ENCODE assay signal across 8 mouse cellular contexts in genomic region chr15:80945851-80946250, GRCm38 (mm10). TPM values are rescaled to one million over a fixed set of nuclear protein-coding genes. Genes with fewer than 3 reads are reported as not detected.
DNase-seq lines count a peak whose midpoint lies in the region; ATAC-seq and TF ChIP-seq lines count a peak whose summit lies in the region.

No protein-coding gene starts in this region.

- H3K27ac ChIP-seq in heart, adult 2 months, result no peak overlapping the region

- CTCF ChIA-PET in Patski (lab: Charles Lee), result no interaction called here

- DNase-seq in heart, adult 2 months, result no peak
- no peak for DNase-seq in heart, adult 11 months
- DNase-seq in 416B (ENCODE audit: low read depth), result peak; percentile 77
- DNase-seq in Patski (ENCODE audit: low read depth, low spot score), result no peak
- peak; percentile 49 for DNase-seq in kidney, adult 9 months
- peak; percentile 45 for DNase-seq in skeletal muscle tissue, adult 2 months (ENCODE audit: low read depth, low spot score)
- DNase-seq in gastrocnemius, postnatal 14 days, result no peak
- DNase-seq in ovary, postnatal 10 days (ENCODE audit: low spot score), result no peak

- intact Hi-C loops in heart, adult 2 months (cut with DNase I), result loop anchor here (5.0 to 10.0 kb wide), 2 partner anchors 149 to 681 kb away; partner anchors contain the start of gene Rps19bp1
- intact Hi-C loops in gastrocnemius, postnatal 14 days (cut with DNase I; ENCODE audit: low total_unique reads), result no loop called here

- in situ Hi-C loops in Patski (cut with MboI; ENCODE audit: low pct_unique_long_range_greater_than_20kb), result loop anchor here (5.0 to 25.0 kb wide), 2 partner anchors 239 to 684 kb away; partner anchors contain the start of genes Atf4 and Rps19bp1

- TF ChIP-seq POLR2A in heart, adult 2 months (IDR thresholded peaks at IDR 0.05; ENCODE audit: insufficient read depth, low read depth, low read length), result no peak

- ATAC-seq in Patski, result no peak

- POLR2A ChIA-PET in Patski (lab: Charles Lee), result no interaction called here

- TF ChIP-seq CTCF in heart, adult 2 months (IDR thresholded peaks at IDR 0.05), result peak; percentile 64
- TF ChIP-seq CTCF in Patski (IDR thresholded peaks at IDR 0.05), result peak; percentile 84

- no peaks in the 10 kb centered on the region for H3K36me3 ChIP-seq in heart, adult 2 months (ENCODE audit: control insufficient read depth, insufficient read depth, low read length)

- 52% methylated on average over 3 of the region's 3 CpGs for WGBS in heart, adult 2 months

- peaks cover 6% of the 10 kb centered on the region for H3K4me1 ChIP-seq in heart, adult 2 months (ENCODE audit: control insufficient read depth, insufficient read depth, low read length)

- no peak overlapping the region for H3K4me3 ChIP-seq in heart, adult 2 months

- no peak overlapping the region for H3K9ac ChIP-seq in heart, adult 2 months (ENCODE audit: low read depth, low read length)

- H3K27me3 ChIP-seq in heart, adult 2 months (ENCODE audit: control insufficient read depth, insufficient read depth, low read length), result no peaks in the 10 kb centered on the region
- no peaks in the 10 kb centered on the region for H3K27me3 ChIP-seq in Patski

- peaks cover 9% of the 10 kb centered on the region for H3K79me2 ChIP-seq in heart, adult 2 months (replicated peaks; ENCODE audit: control insufficient read depth, insufficient read depth, low read length)

- TF ChIP-seq EP300 in heart, adult 2 months (IDR thresholded peaks at IDR 0.05; ENCODE audit: insufficient read depth, low read depth, low read length), result no peak

RNA-seq across cellular contexts. Expression of gene Adsl, which starts 2.4 kb away (rescaled TPM):
- 10 to 100 TPM; 75.7 to 79.2 TPM for total RNA-seq in heart, adult 2 months (2021)
- polyA plus RNA-seq in heart, adult 2 months (2012; rRNA removed), result 92.2 and 110 TPM in 2 replicates
- polyA plus RNA-seq in Patski (2021), result 107 TPM
- total RNA-seq in gastrocnemius, postnatal 14 days (2021), result 100 to 1,000 TPM; 166 to 179 TPM

RNA-seq across cellular contexts. Expression of gene Sgsm3, which starts 31.7 kb away (rescaled TPM):
- total RNA-seq in heart, adult 2 months (2021), result 10 to 100 TPM; 14.0 to 16.2 TPM
- polyA plus RNA-seq in heart, adult 2 months (2012; rRNA removed), result 14.2 and 16.0 TPM in 2 replicates
- 36.8 TPM for polyA plus RNA-seq in Patski (2021)
- 10 to 100 TPM in 1 of 2 experiments, 1 to 10 TPM in 1; 9.0 to 10.2 TPM for total RNA-seq in gastrocnemius, postnatal 14 days (2021)

Comparison
In these comparisons a context has a peak if more than half of its experiments do, and no peak if none do; other contexts are left out.
1. DNase-seq: peak in 416B (single experiment), kidney, adult 9 months (single experiment) and skeletal muscle tissue, adult 2 months (single experiment); none in heart, adult 2 months (0 of 2), heart, adult 11 months (single experiment), Patski (single experiment), gastrocnemius, postnatal 14 days (single experiment) and ovary, postnatal 10 days (single experiment).